Mouse (Mus musculus) lung, adult 2 months (tissue): ENCODE measurements around the gene Elovl3.

Source experiments
- CTCF ChIP-seq: fragments of 200-500 bp; IDR thresholded peaks from 2 replicates; pipeline ENCODE4 v1.5.1; 2011; ENCODE audit warnings: mild to moderate bottlenecking, low read length, control low read depth; ENCODE audit not compliant: insufficient read depth
- POLR2A ChIP-seq: fragments of 200-500 bp; IDR thresholded peaks from 2 replicates; pipeline ENCODE4 v1.6.1; 2011; ENCODE audit warnings: low read depth, mild to moderate bottlenecking, control low read depth, low read length, borderline replicate concordance; ENCODE audit errors: extremely low read depth

DNA sequence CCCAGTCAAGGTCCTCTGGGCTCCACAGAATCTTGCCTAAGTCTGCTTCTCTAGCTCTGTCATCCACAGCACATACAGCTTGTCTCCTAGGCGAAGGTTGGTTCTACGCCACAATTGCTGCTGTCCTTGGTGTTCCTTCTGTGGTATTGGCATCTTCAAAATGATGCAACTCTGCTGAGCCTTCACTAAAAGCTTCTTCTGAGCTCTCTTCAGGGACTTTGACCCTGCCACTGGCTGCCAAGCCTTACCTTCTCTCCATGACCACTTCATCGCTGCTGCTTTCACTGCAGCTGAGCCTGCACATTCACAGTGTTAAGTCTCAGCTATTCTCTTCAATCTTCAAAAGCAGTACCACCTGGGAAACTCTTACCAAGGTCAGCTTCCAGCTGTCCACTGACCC is 50.5 kb downstream of the Elovl3 start:
- TF ChIP-seq POLR2A, result no peak
- TF ChIP-seq CTCF, result no peak
